In genomic region chr10:67187001-67187453, GRCm38 (mm10) we compare ENCODE assay signal across 8 mouse cellular contexts.
DNase-seq lines count a peak whose midpoint lies in the region; ATAC-seq and TF ChIP-seq lines count a peak whose summit lies in the region.

No protein-coding gene starts in this region.

- H3K9me3 ChIP-seq in forebrain, embryonic 10.5 days, result no peaks in the 10 kb centered on the region
- no peaks in the 10 kb centered on the region for H3K9me3 ChIP-seq in hindbrain, postnatal 0 days (ENCODE audit: low read length)
- no peaks in the 10 kb centered on the region for H3K9me3 ChIP-seq in stomach, postnatal 0 days (ENCODE audit: control insufficient read depth, low read length)

- H3K36me3 ChIP-seq in forebrain, embryonic 10.5 days (replicated peaks), result peaks cover 16% of the 10 kb centered on the region
- no peaks in the 10 kb centered on the region for H3K36me3 ChIP-seq in hindbrain, postnatal 0 days (ENCODE audit: insufficient read depth, low read length)
- no peaks in the 10 kb centered on the region for H3K36me3 ChIP-seq in stomach, postnatal 0 days (ENCODE audit: control insufficient read depth, insufficient read depth, low read length)

- H3K4me2 ChIP-seq in hindbrain, postnatal 0 days (ENCODE audit: low read depth, low read length), result peak overlapping the region; percentile 72
- H3K4me2 ChIP-seq in stomach, postnatal 0 days (replicated peaks; ENCODE audit: low read depth), result peak overlapping the region; percentile 64

- peak overlapping the region; percentile 90 for H3K27ac ChIP-seq in forebrain, embryonic 10.5 days
- peak overlapping the region; percentile 48; the same call in 1 of the 2 replicates for H3K27ac ChIP-seq in hindbrain, postnatal 0 days
- H3K27ac ChIP-seq in stomach, postnatal 0 days (replicated peaks), result peak overlapping the region; percentile 42; the same call in 1 of the 2 replicates

- ATAC-seq in hindbrain, postnatal 0 days, result no peak
- no peak for ATAC-seq in stomach, postnatal 0 days (ENCODE audit: low FRiP score, low TSS enrichment)

- peak overlapping the region; percentile 57 for H3K4me3 ChIP-seq in forebrain, embryonic 10.5 days
- H3K4me3 ChIP-seq in hindbrain, postnatal 0 days (ENCODE audit: low read length), result peak overlapping the region; percentile 48
- H3K4me3 ChIP-seq in stomach, postnatal 0 days (ENCODE audit: low read depth, low read length), result peak overlapping the region; percentile 48

- no peak for TF ChIP-seq EP300 in stomach, postnatal 0 days (optimal IDR thresholded peaks at IDR 0.05)

- WGBS in forebrain, embryonic 10.5 days, result 3% methylated on average over 5 of the region's 5 CpGs
- WGBS in hindbrain, postnatal 0 days, result 16% methylated on average over 5 of the region's 5 CpGs
- WGBS in stomach, postnatal 0 days, result 6% methylated on average over 5 of the region's 5 CpGs

- H3K9ac ChIP-seq in hindbrain, postnatal 0 days (replicated peaks; ENCODE audit: low read length), result peak overlapping the region; percentile 7; the same call in 1 of the 2 replicates
- H3K9ac ChIP-seq in stomach, postnatal 0 days (ENCODE audit: low read length), result 0 out of 2 replicates have a peak overlapping the region, but pooled peaks have one; percentile 38

- TF ChIP-seq CTCF in hindbrain, postnatal 0 days (IDR thresholded peaks at IDR 0.05; ENCODE audit: low read depth), result no peak
- TF ChIP-seq CTCF in stomach, postnatal 0 days (IDR thresholded peaks at IDR 0.05; ENCODE audit: low read depth), result no peak

- H3K27me3 ChIP-seq in forebrain, embryonic 10.5 days (ENCODE audit: poor library complexity, severe bottlenecking), result no peaks in the 10 kb centered on the region
- H3K27me3 ChIP-seq in hindbrain, postnatal 0 days (ENCODE audit: insufficient read depth, low read length), result no peaks in the 10 kb centered on the region
- H3K27me3 ChIP-seq in stomach, postnatal 0 days (ENCODE audit: control insufficient read depth, insufficient read depth, low read length), result no peaks in the 10 kb centered on the region

- DNase-seq in 416B (ENCODE audit: low read depth) (peak; percentile 76), MEL-GATA-1-ER (ENCODE audit: extremely low read depth, low read depth) (peak; percentile 82)
- DNase-seq in forebrain, embryonic 10.5 days (ENCODE audit: extremely low spot score, low spot score), result no peak
- peak; percentile 34 for DNase-seq in hindbrain, postnatal 0 days (ENCODE audit: low spot score)
- peak; percentile 25 to 37 for DNase-seq in lung, postnatal 4 days
- DNase-seq in stomach, postnatal 0 days (ENCODE audit: low spot score), result no peak
- no peak for DNase-seq in ovary, adult 18-20 months (ENCODE audit: low spot score)
- DNase-seq in cerebellum, adult 9-11 months, result no peak

- peaks cover 41% of the 10 kb centered on the region for H3K4me1 ChIP-seq in forebrain, embryonic 10.5 days
- peaks cover 16% of the 10 kb centered on the region for H3K4me1 ChIP-seq in hindbrain, postnatal 0 days (ENCODE audit: insufficient read depth, low read length)
- H3K4me1 ChIP-seq in stomach, postnatal 0 days (replicated peaks; ENCODE audit: control insufficient read depth, insufficient read depth), result no peaks in the 10 kb centered on the region

Comparison
In these comparisons a context has a peak if more than half of its experiments do, and no peak if none do; other contexts are left out.
1. DNase-seq: peak in 416B (single experiment), MEL-GATA-1-ER (single experiment), hindbrain, postnatal 0 days (single experiment) and lung, postnatal 4 days (2 of 2); none in forebrain, embryonic 10.5 days (single experiment), stomach, postnatal 0 days (single experiment), ovary, adult 18-20 months (single experiment) and cerebellum, adult 9-11 months (single experiment).
2. Peak in every context shown above with its lines, with median percentiles within 50 percentile points of each other: H3K27ac ChIP-seq and H3K4me3 ChIP-seq.